Mouse (Mus musculus) erythroblast, embryonic 14.5 days (primary cell): ENCODE data around the gene Prkd1.

Source experiments
- GATA1 ChIP-seq: IDR thresholded peaks from 2 replicates; pipeline ENCODE4 v1.6.1; 2012; ENCODE audit warnings: low read length, inconsistent platforms, mixed read lengths
- TAL1 ChIP-seq: IDR thresholded peaks from 3 replicates; pipeline ENCODE4 v1.6.1; 2012; ENCODE audit warnings: low read length, inconsistent platforms, mixed read lengths

DNA sequence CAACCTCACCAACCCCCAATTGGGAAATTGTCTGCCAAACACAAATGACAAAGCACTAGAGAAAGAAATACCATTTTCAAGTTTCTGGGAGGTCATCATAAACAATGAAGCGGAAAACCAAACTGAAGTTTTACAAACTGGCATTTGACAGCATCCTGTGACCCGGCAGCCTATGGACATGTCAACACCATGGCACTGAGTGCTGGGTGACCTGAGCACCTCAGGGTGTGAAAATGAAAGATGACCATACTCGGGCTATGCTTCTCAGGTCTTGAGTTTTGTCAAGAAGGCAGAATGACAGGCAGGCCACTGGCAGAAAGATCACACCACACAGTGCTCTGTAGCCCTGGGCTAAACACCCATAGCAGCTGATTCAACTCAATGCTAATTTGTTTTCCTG lies 94.7 kb downstream of the Prkd1 start:
- TF ChIP-seq GATA1 (no peak), TAL1 (no peak)
